Mouse (Mus musculus) E14TG2a.4 (cell line): ENCODE results near the gene Ripk3.

ENCODE experiments used
- CTCF ChIP-seq: conservative IDR thresholded peaks from 2 replicates; pipeline ENCODE4 v1.5.1; 2014; ENCODE audit warnings: low read length
- POU5F1 ChIP-seq: IDR thresholded peaks from 2 replicates; pipeline ENCODE4 v1.6.1; 2014; ENCODE audit warnings: low read length, borderline replicate concordance

GRCm38 (mm10) chr14:55776711-55777110 lies 12.0 kb downstream of the Ripk3 start:
- TF ChIP-seq CTCF (no peak), POU5F1 (no peak)
